Mouse (Mus musculus) T-helper 2 cell (primary cell): ENCODE results near the gene Eps15.

Experiments
- in situ Hi-C: fragments of 300-600 bp; cut with MboI, MseI; formaldehyde crosslinking; loops from one replicate; pipeline ENCODE4 v1.15.1; 2025; ENCODE audit warnings: high pct_unique_total_duplicates

Eps15 gene

DNA sequence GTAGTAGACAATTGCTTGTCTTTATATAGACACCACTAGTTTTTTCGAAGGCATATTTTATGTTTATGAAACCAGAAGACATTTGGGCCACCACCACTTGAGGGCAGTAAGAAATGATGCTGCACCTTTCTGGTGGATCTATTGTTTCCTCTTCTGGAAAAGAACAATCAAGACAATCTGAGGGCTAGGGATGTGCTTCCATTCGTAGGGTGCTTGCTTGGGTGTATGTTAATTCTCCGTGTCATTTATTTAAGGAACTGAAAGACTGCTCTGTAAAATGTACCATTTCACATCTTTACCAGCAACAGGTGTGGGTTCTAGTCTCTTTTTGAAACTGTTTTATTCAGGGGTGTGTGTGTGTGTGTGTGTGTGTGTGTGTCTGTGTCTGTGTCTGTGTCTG, 11.2 kb upstream of the Eps15 start:
- in situ Hi-C loops: no loop called here

DNA sequence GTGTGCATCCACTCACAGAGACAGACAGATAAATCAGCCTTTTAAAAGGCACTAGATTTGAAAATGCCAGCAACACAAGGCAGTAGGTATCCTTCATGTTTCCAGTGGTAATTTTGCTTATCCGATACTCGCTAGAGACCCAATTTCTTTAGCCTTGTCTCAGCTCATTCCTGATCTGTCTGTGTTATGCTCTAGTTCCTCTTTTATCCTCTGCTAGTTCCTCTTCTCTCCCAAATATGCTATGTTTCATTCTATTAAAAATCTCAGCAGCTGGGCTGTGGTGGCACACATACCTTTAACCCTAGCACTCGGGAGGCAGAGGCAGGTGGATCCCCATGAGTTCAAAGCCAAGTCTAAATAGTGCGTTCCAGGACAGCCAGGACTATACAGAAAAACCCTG, 8.3 kb upstream of the Eps15 start:
- in situ Hi-C loops: no loop called here

DNA sequence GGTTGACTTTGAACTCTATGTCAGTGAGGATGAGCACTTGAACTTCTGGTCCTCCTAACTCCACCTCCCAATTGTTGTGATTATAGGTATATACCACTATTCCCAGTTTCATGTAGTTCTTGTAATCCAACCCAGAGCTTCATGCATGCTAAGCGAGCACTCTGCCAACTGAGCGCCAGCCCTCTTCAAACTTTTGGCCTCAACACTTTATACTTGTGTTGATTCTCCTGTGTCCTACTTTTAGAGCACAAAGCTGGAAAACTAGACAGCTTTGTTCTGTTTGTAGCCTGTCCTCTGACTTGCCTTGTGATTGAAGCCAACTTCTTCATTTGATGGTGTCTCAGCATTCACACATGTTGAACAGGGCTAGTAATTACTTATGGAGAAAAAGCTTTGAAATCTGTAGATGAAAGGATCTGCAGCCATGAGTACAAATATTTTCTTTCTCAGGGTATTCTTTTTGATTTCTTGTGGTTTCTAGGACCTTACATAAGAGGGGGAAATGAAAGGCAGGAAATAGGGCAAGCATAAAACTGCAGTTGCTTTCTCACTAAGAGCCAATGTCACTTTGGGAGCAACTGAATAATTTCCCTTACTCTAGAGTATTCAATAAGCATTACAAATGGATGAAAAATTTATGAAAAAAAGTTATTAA, 6.4 kb upstream of the Eps15 start:
- in situ Hi-C loops: no loop called here

DNA sequence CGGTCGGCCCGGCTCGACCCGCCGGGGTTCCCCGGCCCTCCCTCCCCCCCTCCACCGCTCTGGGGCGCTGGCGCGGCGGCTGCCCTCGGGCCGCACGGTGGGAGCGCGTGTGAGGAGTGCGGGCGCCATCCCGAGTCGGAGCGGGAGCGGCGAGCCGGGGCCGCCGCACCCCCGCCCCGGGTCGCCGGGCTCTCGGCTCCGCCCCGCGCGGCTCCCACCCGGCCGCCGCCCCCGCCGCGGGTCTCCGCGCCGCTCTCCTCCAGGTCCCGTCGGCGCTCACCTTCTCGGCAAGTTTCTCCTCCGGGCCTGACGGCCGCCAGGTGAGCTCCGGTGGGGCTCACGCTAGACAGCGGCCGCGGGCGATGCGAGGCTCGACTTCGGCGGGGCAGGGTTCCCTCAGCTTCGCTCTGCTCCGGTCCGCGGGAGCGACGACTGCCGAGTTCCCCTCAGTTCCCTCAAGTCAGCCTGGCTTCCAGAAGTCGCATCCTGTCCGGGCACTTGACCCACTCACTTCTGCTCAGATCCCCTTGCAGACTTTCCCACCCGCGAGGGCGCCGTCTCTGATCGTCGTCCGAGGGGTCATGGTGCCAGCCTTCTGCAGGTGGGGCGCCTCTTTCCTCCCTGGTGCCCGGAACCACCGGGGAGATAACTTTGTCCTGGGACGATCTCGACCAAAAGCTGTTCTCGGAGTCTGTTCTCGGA, 542 bp downstream of the Eps15 start:
- in situ Hi-C loops: no loop called here

DNA sequence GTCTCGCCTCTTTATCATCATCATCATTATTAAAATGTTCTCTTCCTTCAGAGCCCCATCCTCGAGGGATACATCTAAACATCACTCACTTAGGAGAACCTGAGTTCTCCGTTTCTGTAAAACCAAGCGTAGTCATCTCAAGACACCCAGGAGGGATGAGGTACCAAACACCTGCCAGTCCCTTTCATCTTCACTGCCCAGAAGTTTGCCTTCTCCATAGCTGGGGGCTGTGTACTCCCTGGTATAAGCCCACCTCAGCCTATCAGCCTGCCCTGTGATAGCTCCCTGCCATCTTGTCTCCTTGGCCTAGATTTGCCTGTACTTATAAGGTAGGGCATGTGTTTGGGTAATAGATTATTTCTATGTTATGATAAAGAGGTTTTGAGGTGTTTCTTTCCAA, 1.1 kb downstream of the Eps15 start:
- in situ Hi-C loops: no loop called here

DNA sequence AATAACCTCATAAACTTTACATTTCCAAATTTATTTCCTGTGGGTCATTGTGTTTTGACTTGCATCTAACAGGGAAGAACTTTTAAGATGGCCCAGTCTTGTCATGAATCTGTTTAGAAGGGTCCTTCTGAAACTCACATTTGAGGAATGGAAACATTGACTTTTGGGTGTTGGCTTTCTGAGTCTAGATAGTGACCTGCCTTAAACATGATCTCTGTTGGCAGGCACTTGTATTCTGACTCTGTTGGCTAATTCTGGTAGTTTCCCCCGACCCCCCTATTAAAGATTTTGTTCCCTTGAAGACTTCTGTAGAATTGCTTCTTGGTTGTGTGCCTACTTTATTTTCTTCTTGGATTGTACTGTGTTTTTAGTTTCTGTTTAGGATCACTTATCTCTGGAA, 1.9 kb downstream of the Eps15 start:
- in situ Hi-C loops: no loop called here

DNA sequence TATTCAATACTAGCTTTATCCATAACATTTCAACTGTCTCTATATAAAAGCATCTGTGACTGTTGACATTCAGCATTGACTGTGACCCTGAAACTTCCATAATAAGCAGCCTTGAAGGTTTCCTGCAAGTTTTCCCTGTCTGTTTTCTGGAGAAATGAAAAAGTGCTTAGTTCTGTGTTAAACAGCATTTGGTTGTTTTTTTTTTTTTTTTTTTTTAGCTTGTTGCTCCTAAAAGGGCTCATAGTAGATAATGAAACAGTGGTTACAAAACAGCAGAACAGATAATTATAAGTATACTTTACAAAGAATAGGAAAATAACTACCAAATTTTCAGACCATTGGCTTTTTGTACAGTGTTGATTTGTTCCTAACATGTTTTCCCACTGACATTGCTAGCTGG, 14.6 kb downstream of the Eps15 start:
- in situ Hi-C loops: no loop called here

DNA sequence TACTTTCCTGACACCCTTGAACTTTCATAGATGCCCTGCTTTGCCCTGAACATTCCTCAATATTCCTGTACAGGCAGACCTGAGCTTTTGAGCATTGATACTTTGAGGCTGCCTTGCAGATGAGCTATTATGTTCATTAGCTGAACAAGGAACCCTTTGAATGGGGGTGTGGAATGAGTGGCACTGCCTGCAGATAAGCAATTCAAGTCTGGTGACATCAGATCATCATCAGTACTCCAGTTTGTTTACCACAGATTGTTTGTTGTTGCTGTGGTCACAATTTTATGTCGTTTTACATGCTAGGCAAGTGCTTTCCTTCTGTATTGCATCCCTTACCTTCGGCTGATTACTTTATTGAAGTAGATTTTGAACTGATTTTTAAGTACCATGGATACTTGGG, 16.4 kb downstream of the Eps15 start:
- in situ Hi-C loops: no loop called here

DNA sequence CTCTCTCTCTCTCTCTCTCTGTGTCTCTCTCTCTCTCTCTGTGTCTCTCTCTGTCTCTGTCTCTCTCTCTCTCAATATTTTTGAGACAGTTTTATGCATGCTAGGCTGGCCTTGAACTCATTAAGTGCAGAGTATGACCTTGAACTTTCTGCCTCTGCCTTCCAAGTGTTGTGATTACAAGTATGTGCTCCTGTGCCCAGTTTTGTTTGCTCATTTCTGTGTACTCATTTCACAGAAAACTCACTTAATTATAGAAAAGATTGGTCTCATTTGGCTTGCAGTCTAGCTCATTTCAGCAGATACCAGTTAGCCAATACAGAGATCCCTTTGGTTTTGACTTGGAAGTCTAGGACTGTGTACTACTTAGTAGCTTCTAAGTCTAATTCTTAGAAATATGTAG, 19.1 kb downstream of the Eps15 start:
- in situ Hi-C loops: no loop called here

DNA sequence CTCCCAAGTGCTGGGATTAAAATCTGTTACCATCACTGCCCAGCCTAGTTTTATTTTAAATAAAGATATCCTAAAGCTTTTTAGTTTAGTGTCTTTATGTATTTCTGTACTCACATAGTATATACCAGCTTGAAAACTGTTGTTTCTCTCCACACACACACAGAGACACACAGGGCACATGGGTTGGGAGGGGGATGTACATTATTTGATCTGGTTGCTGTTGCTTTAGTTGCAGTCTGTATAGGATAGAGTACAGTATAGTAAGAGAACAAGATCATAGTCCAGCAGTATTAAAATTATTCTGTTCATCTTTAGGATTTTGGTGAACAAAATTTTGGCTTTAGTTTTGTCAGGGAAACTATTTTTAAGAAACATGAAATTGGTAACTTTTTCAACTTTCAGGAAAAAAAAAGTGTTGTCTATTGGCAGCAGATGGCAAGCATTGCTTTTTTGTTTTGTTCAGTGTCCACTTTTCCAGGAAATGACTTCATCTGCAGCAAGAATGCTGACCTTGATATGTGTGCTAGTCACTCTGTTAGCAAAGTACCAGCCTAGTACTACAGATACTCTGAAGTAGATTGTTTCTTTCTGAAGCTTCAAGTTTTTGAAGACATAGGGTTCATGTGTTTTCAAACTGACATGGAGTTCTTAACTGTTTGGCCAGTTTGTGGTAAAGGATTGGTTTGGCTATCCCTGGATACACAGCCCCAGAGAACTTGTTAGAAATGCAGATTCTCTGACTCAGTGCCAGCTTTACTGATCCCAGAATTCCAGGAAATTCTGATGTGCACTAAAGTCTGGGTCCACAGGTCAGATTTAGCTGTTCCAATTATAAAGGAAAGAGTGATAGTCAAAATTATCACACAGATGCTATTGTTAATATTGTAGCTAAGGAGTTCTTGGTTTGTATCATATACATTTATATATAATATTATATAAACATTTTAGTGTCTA, 37.1 kb downstream of the Eps15 start:
- in situ Hi-C loops: no loop called here

DNA sequence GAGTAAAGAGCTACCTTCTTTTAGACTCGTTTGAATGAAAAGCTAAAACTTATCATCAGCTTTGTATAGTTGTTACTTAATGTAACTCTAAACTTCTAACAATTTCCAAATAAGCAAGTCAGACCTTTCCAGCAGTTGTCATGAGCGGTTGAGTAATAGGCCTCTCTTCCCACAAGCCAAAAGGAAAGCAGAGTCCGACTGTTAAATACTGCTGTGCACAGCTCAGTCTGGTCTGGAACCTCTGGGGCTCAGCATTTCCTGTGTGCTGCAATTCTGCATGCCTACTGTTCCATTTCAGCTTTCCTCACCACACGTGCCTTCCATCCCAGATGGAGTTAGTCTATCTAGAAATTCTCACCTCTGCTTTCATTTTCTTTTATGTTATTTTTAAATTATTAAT, 56.7 kb downstream of the Eps15 start:
- in situ Hi-C loops: no loop called here

DNA sequence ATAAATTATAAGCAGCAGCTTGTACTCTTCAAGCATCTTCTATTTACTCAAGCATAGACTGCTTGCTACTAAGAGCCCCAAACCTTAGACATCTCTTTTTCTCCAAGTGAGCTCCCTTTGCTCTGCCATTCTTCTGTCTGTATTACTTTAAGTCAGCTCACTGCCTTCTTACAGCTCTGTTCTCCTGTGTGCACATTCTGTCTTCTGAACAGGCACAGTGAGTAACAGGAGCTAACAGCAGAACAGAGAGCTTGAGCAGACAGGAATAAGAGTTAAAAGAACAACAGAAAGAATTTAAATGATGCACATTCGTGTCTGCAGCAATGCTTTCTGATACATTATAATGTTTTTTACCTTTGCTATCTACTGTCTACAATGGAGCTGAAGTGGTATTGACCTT, 61.2 kb downstream of the Eps15 start:
- in situ Hi-C loops: no loop called here

DNA sequence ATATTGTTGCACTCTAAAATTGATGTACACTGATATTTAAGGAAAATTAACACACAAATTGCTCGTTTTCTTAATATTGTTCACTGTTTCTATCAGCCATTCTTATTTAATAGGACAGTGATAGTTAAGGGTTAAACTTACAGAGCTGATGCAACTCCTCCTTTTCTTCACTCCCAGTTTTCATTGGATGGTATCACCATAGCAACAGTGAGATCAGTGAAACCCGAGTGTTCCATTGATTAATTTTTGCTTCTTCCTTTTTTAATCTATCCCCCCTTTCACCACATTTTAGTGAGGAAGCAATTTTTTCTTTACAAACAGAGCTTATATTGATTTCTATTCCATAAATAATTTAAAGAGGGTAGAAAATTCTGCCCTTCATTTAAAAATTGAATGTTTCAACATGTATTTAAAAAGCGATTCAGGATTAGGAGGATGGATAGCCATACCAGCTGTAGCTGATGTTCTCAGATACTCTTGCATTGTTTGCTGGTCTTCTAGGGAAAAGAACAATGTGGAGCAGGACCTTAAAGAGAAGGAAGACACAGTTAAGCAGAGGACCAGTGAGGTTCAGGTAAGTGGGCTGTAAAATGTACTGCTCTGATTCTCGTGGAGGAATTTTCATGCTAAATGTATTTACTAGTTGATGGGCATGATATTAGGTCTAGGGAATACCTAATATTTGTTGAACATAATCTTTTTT, 62.9 kb downstream of the Eps15 start:
- in situ Hi-C loops: no loop called here

DNA sequence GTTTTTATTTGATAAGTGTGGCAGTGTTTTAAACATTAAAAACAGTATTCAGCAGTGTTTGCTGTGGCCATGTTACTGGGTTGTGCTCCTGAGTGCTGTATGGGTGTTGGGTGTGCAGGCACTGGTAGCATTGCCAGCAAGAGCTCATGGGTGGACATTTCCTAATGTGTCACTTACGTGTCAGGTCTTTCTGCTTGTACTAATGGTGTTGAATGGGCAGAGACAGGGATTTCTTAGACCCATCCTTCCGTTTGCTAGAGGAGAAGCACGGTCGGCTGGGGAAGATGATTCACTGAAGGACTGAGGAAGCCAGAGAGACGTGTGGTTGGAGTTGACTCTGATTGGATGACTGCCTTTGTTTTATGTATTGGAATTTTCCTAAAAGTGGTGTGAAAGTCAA, 63.8 kb downstream of the Eps15 start:
- in situ Hi-C loops: no loop called here

DNA sequence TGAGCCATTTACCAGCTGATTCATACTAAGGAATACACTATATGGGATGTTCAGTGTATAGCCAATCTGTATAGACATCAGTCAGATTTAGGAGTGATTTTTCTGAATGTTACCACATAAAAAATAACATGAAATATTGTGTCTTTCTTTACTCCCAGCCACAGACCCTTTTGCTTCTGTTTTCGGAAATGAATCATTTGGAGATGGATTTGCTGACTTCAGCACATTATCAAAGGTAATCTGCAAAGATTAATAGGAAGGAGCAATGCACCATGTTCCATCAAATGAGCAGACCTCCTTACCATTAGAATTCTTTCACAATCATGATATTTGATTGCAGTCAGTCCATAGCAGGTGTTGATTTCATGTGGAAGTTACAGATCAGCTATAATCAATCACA, 98.0 kb downstream of the Eps15 start:
- in situ Hi-C loops: no loop called here

DNA sequence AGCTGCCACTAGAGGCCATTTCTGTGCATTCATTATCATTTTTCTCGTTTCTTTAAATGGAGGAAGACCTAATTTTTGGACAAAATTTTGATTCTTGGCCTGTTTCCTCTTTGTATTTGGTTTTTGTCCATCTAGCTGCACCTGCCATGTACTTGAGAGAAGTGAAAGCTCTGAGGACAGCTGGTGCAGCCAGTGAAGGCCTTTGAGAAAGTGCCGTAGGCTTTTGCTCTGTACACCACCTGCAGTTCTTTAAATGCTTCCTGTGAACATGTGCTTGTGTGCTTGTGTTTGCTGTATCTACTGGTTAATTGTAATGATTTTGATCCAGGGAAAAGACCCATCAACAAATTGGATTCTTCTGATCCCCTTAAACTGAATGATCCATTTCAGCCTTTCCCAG, 102.4 kb downstream of the Eps15 start:
- in situ Hi-C loops: no loop called here

DNA sequence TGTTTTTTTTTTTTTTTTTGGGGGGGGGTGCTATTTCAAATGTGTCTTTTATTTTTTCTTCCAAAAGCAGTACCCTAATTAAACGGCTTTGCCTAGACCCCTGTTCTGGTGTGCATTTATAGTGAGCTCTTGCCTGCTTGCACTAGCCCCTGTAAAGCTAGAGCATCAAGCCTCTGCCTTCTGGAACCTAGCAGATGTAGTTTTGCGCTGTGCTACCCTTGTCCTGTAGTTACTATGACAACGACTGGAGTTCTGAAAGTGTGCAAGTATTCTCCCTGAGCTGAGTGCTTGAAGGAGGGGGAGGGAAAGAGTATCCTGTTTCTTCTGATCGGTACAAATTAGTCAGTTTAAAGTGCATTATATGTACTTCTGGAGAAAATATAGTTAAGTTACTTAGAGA, 105.5 kb downstream of the Eps15 start:
- in situ Hi-C loops: no loop called here

DNA sequence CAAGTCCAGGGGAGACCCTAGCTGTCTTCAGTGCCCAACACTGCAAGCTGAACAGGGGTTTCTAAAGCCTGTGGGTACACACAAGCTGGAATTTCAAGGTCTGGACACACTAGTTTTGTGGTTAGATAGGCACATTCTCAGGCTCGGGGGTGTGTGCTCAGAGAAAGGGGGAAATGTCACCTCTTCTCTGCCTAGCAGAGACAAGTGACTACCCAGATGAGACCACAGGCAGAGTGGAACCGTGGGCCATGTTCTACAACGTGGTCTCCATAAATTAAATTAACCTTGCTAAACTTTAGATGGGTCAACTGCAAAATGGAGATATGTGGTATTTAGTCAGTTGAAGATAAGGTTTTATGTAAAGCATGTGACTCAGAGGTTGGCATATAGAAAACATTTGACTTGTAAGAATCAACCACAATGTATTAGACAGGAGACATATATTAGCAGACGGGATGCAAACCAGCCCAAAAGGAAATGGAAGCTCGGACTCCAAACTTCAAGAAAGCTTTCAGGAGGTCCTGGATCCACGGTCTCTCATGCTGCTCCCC, 113.2 kb downstream of the Eps15 start:
- in situ Hi-C loops: no loop called here

DNA sequence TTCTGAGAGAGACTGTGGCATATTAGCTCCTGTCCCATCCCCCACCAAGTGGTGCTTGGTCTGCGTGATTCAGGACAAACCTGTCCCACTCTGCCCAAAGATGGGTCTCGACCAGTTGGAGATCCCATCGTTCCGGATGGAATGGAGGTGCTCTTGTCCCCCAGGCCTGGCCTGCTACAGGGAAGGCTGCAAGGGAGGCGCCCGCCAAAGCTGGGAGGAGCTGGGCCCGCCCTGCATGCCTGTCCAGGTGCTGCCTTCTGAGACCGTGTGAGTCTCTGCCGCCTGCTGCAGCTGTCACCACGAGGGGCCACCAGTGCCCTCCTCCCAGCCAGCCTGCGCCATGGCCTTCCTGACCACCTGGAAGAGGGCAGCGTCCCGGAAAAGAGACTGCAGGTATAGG, 113.8 kb downstream of the Eps15 start:
- in situ Hi-C loops: no loop called here

DNA sequence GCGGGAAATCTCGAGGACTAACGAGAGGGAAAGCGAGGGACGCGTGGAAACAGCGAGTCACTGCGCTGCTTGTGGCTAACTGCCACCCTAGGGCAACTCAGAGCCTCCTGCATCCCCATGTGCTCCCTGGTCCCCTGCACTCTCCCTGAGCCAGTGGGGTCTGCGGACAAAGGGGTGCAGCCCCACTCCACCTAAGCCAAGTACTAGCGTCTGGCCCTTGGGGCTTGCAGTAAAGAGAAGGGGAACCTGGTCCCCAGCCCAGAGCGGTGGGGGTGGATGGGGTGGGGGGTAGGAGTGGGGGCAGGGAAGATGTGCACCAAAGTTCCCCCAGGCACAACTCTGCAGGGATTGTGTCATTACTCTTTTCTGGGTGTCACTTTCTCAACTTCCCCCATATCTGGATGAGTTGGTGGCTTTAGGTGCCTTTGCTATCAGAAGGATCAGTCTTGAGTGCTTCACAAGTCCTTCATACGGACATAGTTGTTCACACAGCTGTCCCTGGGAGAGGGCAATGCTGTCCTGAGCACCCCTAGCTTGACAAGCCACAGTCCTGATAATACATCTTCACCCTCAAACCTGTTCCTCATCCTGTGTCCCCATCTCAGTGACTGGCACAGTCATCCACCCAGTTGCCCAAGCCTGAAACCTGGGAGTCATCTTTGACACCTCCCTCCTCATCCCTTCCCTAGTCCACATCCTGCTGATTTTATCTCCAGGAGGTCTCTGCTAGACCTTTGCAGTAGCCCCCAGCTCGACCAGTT, 114.4 kb downstream of the Eps15 start:
- in situ Hi-C loops: no loop called here

DNA sequence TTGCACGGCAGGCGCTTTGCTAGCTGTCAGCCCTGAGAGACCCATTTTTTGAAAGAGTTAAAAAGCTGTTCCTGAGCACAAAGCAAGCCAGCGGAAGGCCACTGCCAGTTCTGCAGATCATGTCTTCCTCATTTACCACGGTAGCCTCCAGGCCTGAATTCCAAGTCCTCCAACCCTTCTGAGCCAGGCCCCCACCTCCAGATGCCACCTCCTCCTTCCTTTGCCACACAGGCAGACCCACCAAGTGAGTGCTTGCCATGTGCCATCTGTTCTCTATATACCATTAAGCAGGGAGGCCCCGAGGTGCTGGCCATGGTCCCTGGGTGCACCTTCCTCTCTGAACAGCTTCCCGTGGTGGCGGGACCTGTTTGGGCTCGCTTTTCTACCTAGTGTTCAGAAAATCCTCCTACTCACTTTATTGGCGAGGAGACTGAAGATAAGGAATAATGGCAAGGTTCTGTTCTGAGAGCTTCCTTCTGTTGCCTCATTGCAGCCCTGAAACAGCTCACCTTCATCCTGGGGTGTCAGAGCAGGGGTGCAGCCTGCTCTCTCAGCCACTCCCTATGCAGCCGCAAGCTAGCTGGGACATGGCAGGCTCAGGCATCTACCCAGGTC, 120.4 kb downstream of the Eps15 start:
- in situ Hi-C loops: no loop called here
